Mouse (Mus musculus) right cerebral cortex, postnatal 36 days (tissue): Measurements from ENCODE around the gene Skap2.

Experiments used
- DNase-seq, 2 experiments: peaks; one replicate each; pipeline ENCODE4 v3.0.0; 2022; ENCODE audit warnings: low spot score in 2 of 2, mixed read lengths in 1 of 2

The Skap2 gene

GRCm38 (mm10) chr6:51844106-51844505 lies 168.2 kb downstream of the Skap2 start:
- no peak for DNase-seq

DNA sequence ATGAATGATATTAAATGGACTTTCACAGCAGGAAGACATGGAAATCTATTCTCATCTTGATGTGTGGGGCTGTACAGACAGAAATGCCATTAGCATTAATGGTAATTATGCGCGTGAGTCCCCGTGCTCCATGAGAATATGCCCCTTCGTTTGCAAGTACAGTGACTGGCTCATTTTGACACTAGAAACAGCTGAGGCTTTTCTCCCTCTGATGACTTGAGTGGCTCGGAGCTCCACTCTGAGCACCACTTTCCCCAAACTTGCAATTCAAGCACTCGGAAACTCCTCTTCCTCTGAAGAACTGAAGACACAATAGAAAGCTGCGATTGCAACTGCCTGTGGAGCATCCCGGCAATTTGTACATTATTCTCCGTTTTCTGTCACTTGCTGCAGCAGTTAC lies 169.3 kb downstream of the Skap2 start:
- DNase-seq, result no peak

DNA sequence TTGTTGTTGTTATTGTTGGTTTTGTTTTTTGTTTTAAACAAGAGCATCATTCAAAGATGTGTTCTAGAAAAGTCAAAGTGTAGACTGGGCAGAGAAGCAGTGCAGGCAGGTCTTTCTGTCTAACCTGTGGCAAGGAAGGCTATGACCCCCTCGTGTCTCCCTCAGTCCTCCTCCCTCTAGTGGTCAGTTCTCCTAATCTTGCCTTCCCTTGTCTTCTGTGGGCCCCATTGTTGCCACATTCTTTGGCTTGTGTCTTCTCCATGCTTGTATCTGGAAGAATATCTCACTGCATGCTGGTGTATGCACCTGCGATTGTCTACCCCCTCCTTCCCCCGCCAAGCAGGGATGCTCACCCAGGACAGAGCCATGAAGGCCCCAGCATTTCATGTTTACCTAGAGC lies 174.2 kb downstream of the Skap2 start:
- DNase-seq, result no peak

GRCm38 (mm10) chr6:51833362-51833761 lies 179.0 kb downstream of the Skap2 start:
- DNase-seq, result no peak

DNA sequence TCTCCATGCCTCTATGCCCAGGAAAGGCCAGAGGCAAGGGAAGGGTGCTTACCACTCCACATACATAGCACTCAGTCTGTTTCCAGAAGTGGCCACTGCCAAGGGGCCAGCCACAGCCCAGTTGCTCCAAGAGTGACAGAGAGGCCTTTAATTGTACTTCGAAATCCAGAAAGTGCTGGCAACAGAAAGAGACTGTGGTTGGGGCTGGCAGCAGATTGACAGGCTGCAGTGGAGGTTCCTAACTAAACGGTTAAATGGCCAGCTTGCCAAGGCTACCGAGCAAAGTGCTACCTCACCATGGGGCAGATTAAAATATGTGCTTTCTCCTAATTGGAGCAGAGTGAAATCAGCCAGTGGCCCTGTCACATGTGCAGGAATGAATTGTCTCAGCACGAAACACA lies 186.7 kb downstream of the Skap2 start:
- DNase-seq, result no peak

DNA sequence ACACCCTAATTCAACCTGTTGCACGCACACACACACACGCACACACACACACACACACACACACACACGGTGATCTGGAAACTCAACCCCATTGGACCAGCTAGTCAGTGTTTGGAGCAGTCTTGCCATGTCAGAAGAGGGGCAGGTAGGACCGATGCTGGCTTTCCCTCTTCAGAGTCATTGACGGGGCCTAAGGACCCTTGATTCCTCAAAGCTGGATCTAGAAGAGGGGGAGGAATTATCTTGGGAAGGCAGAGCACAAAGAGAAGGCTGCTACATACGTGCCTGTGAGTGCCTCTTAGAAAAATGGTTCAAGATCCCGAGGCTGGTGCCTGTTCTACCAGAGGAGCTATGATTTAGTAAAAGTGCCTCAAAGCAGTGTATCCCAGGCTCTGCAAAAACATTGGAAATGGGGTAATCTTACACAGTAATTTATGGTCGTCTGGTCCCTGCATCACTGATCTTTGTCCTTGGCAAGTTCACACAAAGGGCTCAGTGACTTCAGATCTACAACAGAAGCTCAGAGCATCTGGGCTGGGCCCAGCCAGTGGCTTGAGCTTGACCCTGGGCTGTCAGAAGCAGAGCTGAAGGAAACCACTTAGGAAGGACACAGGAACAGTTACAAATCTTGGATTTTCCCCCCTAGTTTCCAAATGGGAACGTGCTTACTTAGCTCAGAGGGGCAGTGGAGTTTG lies 188.1 kb downstream of the Skap2 start:
- DNase-seq, result no peak

DNA sequence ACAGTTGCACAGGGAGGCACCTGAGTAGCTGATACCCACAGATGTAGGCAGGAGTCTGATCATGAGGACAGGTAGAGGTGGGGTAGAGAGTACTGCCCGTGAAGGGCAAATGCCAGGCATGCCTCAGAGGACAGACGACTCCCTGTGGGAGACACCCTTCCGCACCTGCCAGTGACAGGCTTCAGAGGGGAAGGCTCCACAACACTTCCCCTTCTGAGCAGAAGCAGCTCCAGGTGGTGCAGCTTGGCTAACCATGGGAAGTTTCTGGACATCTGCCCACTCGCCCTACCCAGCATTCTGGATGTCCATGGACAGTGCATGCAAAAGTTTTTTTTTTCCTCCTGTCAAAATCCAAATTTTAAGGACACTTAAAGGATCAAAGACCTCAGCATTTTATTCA lies 190.3 kb downstream of the Skap2 start:
- DNase-seq, result no peak

DNA sequence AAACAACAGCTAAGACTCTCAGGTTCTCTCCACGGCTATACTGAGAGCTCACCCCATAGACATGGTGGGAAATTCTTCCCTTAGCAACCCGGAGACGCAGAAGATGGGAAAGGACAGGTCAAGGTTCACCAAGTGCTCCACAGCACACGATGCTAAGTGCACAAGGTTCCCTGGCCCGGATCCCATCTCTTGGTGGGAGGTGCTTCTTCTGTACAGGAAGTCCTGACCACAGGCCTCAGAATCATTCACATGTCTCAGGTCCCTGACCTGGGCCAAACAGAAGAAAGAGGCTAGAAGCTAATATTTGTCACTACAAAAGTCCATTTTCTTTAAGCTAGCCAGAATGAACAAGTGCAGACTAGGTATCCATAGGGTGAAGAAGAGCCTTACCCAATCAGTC lies 191.5 kb downstream of the Skap2 start:
- no peak for DNase-seq

DNA sequence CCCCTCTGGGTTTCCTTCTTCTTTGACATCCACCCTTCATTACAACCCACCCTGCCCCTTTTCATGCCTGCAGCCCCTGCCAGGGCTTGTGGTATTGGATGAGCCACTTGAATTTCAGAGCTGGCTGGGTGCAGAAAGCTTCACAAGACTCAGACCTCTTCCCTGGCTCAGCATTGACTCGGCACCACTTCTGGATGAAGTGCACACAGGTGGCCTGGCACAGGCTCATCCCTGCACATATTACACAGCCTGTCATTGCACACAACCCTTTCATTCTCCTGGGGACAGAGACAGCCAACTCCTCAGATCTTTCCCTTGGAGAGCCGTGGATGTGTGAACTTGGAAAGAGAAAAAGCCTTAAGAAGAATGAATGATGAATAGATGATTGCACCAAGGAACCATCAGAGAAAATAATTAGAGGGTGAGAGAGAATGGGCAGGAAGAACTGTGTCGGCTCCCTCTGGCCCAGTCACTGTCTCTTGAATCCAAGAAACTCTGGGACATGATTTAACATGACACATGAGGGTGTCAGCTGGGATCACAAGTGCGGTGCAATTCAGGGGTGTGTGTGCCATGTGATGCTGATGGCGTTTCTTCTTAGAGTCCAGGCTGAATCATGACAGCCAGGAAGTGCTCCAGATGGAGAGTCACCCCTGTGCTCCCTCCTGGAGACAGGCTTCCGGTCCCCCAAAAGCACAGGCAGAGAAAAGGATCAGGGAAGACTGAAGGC lies 195.3 kb downstream of the Skap2 start:
- DNase-seq, result no peak

- no peak for DNase-seq
These were observed 201.4 kb downstream of the Skap2 start for GRCm38 (mm10) chr6:51810906-51811305.

- DNase-seq, result no peak
These were observed 203.1 kb downstream of the Skap2 start for GRCm38 (mm10) chr6:51809164-51809824.

DNA sequence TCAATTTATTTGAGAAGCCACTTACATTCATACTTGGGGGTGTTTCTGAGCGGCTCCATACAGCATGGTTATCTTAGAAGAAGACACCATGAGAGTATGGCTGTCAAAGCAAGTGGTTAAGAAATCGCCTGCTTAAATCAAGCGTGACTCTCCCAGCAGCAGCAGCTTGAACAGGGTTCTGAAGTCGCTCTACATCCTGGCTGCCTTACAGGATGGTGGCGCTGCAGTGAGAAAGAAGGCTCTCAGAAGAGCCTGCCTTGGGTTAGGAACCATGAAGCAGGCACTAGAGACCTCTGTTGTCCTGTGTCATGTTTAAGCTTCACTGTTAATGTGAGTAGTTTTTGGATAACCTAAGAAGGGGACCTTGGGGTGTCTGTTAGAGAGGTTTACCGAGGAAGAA lies 204.3 kb downstream of the Skap2 start:
- DNase-seq, result no peak
